Mouse (Mus musculus) right cerebral cortex, postnatal 14 days (tissue): ENCODE results near the gene Actl10.
A peak's percentile ranks its signal among the peaks of the same experiment; 100 is the strongest.

Experiments
- DNase-seq: peaks from one replicate; pipeline ENCODE4 v3.0.0; 2022

Gene Actl10

DNA sequence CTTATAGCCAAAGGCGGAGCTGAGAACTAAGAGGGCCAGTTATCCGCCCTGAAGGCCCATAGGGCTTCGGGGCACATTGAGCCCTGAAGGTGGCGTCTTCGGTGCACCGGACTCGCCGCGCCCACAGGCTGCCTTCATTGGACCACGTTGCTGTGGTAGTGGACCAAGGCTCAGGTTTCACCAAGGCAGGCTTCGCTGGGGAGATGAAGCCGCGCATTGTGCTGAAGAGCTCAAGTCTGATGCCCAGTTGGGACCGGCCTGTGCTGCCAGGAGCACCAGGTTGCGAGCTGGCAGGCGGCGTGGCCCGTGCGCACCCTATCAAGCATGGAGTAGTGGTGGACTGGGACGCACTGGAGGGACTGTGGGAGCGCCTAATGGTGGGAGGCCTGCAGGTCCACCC is 351 bp downstream of the Actl10 start:
- no peak for DNase-seq

DNA sequence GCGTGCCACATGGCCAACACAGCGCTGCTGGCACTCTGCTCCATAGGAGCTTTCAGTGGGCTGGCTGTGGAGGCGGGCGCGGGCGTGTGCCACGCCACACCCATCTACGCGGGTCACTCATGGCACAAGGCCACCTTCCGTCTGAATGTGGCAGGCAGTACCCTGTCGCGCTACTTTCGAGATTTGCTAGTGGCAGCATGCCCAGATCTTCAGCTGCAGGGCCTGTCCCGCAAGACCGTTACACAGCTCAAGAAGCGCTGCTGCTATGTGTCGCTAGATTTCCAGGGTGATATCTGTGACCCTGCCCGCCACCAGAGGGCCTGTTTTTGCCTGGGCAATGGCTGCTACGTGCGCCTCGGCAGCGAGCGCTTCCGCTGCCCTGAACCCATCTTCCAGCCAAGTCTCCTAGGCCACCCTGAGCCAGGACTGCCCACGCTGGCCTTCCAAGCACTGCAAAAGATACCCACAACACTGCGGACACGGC is 890 bp downstream of the Actl10 start:
- DNase-seq, result peak; percentile 75

DNA sequence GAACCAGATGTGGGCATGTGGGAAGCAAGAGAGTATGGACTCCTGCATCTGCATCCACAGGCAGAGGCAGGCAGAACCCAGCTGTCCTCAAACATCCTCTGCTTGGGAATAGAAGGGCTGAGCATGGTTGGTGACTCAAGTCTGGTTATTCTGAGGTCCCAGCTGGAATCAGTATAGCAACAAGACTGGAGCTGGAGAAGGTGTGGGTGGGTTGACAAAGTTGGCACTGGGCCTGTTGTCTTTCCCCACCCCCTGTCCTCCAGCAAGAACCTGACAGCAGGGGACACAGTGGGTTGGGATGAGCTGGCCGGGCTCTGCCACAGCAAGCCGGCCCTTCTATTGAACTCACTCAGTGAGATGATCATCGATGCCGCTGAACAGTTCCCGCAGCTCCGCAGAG is 3.7 kb downstream of the Actl10 start:
- DNase-seq, result peak; percentile 68

- no peak for DNase-seq
These were observed 5.7 kb downstream of the Actl10 start for GRCm38 (mm10) chr2:154557184-154557832.

GRCm38 (mm10) chr2:154558264-154559039 is 6.9 kb downstream of the Actl10 start, which contains the start of gene Necab3:
TSS of gene Necab3 (minus strand) at chr2:154558890.
- DNase-seq, result peak; percentile 74

- DNase-seq, result no peak
These were observed 12.1 kb downstream of the Actl10 start for GRCm38 (mm10) chr2:154563612-154564170.

- DNase-seq, result no peak
These were observed 14.0 kb downstream of the Actl10 start for GRCm38 (mm10) chr2:154565562-154565961.

GRCm38 (mm10) chr2:154566641-154567040 is 15.1 kb downstream of the Actl10 start:
- no peak for DNase-seq

DNA sequence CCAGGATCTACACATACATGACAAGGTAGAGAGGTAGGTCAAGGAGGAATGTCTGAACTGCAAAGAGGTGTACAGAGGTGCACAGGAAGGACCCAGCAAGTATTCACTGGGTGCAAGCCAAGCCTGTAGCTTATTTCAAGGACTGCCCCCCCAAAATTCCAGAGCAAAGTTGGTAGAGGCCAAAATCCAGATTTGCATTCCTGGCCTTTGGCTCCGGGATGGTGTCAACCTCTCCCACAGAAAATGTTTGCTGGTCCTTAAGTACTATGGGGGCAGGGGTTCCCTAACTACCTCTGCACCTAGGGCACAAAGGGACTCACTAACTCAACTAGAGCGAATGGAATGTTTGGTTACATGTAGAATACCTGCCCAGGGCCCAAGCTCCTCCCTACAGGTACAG is 16.2 kb downstream of the Actl10 start:
- DNase-seq, result no peak

- no peak for DNase-seq
These were observed 16.9 kb downstream of the Actl10 start for GRCm38 (mm10) chr2:154568329-154569070.

DNA sequence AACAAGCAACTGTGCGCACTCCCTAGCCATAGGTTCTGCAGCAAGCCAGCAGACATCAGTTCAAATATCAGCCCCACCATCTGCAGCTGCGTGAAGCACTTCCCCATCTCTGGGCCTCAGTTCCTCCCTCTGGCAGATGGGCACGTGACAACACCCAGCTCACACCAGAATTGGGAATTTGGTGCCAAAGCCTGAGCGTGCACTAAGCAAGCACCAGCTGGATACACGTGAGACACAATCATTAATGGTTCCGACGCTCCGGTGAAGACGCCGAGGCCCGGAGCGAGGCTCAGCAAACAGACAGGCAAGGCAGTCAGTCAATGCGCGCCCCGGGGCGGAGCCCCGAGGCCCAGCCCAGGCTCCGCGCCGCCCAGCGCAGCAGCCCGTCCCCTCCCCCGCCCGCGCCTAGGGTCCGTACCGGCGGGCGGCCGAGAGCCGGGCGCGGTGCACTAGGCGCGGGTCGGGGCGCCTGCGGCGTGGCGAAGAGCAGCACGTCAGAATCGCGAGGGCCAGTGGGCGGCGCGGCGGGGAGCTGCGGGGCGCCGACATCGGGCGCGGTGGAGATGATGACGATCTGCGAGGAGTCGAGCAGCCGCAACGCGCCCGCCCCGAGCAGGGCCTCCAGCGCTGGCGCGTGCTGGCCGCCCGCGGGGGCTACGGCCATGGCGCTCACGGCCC is 17.6 kb downstream of the Actl10 start:
- peak; percentile 69 for DNase-seq

- DNase-seq, result peak; percentile 96
These were observed 18.3 kb downstream of the Actl10 start, which contains the start of gene E2f1 for GRCm38 (mm10) chr2:154569836-154570286. TSS of gene E2f1 (minus strand) at chr2:154569892.

DNA sequence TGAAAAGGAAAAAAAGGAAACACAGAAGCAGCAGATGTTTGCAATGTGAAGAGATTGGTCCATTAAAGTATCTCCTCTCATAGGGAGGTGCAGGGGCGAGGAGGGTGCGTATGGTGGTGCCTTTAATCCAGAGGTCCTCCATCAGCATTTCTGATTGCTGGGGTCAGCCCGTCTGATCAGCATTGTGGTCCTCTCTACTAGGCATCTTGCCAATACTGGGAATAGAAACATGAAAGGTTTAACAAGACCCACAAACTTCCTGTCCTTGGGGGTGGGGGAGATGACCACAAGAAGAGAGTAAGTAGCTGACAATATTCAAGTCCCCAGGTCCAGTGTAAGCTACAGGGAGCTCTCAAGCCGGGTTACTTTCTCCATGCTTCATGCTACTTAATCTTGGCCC is 19.1 kb downstream of the Actl10 start:
- no peak for DNase-seq

DNA sequence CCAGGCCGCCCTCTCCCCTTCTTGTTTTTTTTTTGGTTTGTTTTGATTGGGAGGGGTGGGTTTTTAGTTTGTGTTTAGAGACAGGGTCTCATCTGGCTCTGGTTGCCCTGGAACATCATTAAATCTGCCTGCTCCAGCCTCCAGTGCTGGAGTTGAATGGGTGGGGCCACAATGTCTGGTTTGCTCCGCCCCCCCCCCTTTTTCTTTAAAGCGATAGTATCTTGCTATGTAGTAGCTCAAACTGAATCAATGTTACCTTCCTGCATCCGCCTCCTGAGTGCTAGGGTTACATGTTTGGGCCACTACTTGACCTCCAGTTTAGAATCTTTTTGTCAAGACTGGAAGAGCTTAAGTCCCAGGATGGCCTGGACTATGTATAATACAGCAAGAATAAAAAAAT is 19.7 kb downstream of the Actl10 start:
- DNase-seq, result no peak

GRCm38 (mm10) chr2:154571976-154572375 is 20.4 kb downstream of the Actl10 start:
- no peak for DNase-seq

- no peak for DNase-seq
These were observed 21.4 kb downstream of the Actl10 start for GRCm38 (mm10) chr2:154572996-154573395.

- no peak for DNase-seq
These were observed 22.7 kb downstream of the Actl10 start for GRCm38 (mm10) chr2:154574271-154574670.

DNA sequence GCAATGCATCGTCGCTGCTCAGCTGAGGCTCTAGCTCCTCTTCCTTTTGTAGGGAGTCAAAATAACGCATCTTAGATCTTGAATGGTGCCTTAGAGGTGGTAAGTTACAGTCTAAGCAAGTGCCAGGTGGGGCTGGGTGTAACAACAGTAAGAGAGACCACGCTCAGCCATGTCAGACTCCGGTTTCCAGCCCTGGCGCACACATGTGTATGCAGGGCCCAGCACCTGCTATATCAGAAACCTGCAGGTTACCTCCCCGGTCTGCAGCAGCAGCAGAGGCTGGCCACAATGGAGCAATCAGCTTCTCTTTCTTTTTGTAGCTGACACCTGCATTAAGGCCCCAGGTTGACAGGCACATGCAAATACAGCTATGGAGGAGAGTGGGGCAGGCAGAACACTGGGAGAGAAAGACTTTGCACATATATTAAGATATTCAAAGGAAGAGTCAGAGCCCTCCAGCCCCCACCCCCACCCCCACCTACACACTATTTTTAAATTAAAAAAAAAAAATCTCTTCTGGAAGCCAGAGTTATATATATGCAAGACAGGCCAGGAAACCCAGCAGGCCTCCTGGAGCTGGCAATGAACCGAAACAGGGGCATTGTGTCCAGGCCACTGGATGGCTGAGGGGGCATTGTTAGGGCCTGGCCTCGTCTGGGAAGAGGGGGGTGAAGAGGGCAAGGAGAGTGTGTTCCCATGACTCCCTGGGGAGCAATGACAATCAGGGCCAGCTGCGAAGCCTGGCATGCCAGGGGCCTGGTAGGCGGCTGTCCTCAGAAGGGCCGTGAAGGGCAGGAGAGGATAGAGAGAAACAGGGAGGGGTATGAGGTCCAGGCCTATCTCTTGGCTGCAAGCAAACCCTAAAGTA is 25.5 kb downstream of the Actl10 start:
- DNase-seq, result no peak

DNA sequence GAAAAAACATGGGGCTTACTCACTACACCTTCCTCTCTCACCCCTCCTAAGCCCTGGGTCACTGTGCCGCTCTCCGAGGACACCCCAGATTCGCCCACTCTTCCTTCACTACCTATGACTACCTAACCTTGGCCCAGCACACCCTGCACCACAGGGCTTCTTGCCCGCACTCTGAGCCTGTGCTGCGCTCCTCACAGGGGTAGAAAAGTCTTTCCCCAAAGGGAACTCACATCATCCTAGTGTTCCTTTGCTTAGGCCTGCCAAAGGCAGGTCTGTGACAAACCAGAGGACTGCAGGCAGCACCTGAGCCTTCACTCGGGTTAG is 26.1 kb downstream of the Actl10 start:
- DNase-seq, result no peak

DNA sequence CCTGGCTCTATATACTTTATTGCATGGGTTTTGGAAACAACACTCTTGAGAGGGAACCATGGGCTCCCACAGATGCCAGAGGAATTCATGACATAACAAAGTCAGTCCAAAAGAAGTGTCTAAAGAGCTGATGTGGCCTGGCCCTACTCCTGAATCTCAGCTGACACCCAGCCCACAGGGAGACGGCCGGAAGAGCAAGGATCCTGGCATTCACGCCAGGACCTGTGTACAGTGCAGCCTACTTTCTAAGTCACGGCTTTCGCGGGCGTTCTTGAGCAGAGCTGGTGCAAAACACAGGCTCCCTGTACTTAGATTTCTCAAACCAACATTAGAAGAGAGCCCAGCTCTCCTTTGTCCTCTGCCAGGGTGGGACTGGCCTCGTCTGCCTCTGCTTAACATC is 29.0 kb downstream of the Actl10 start:
- DNase-seq, result no peak

GRCm38 (mm10) chr2:154581421-154581820 is 29.8 kb downstream of the Actl10 start:
- DNase-seq, result no peak
